In genomic region chr15:77212818-77213217, GRCm38 (mm10) we compare ENCODE assay signal across 14 mouse cellular contexts.
DNase-seq lines count a peak whose midpoint lies in the region; ATAC-seq and TF ChIP-seq lines count a peak whose summit lies in the region.
"Had no signal": no experiment of that assay in that cellular context is flagged by ENCODE, and none has a peak within 500 bp of the region (broad histone marks: within the 10 kb centered on the region; RNA-seq: fewer than 3 reads in every experiment).

No protein-coding gene starts in this region.

- 0 out of 2 replicates have a peak overlapping the region, but pooled peaks have one; percentile 14 for H3K27ac ChIP-seq in intestine, embryonic 14.5 days (ENCODE audit: low read depth)
- no peak overlapping the region for H3K27ac ChIP-seq in intestine, embryonic 15.5 days
- H3K27ac ChIP-seq in embryonic facial prominence, embryonic 12.5 days = 0 out of 2 replicates have a peak overlapping the region, but pooled peaks have one; percentile 89
- peak overlapping the region; percentile 89 for H3K27ac ChIP-seq in heart, embryonic 11.5 days (ENCODE audit: low read depth, low read length)
- H3K27ac ChIP-seq in limb, embryonic 13.5 days = peak overlapping the region; percentile 34
- no peak overlapping the region for H3K27ac ChIP-seq in intestine, postnatal 0 days (ENCODE audit: low read depth, low read length)
- H3K27ac ChIP-seq: hindbrain, embryonic 15.5 days; left cerebral cortex, adult 2 months; liver, embryonic 14.5 days had no signal

- no peak for DNase-seq in intestine, embryonic 14.5 days (ENCODE audit: low spot score)
- DNase-seq in MN1 (ENCODE audit: low spot score) = no peak
- no peak for DNase-seq in urinary bladder, postnatal 14 days (ENCODE audit: low spot score)
- DNase-seq: adrenal gland, postnatal 10 days; forebrain, postnatal 0 days; kidney, postnatal 36 days had no signal

- no peak for ATAC-seq in intestine, embryonic 14.5 days (replicated peaks; ENCODE audit: low FRiP score, low TSS enrichment, low read depth)
- ATAC-seq in intestine, embryonic 15.5 days = no peak
- no peak for ATAC-seq in embryonic facial prominence, embryonic 12.5 days (ENCODE audit: insufficient number of reproducible peaks, insufficient read depth, low FRiP score, low TSS enrichment)
- ATAC-seq in heart, embryonic 11.5 days (replicated peaks; ENCODE audit: insufficient number of reproducible peaks, low FRiP score, low TSS enrichment) = no peak
- no peak for ATAC-seq in limb, embryonic 13.5 days (ENCODE audit: low FRiP score, low read depth)
- ATAC-seq in intestine, postnatal 0 days = no peak
- ATAC-seq: forebrain, postnatal 0 days had no signal

- H3K9ac ChIP-seq in intestine, embryonic 14.5 days (ENCODE audit: low read length) = no peak overlapping the region
- H3K9ac ChIP-seq in intestine, embryonic 15.5 days = no peak overlapping the region
- H3K9ac ChIP-seq in embryonic facial prominence, embryonic 12.5 days = no peak overlapping the region
- H3K9ac ChIP-seq in heart, embryonic 11.5 days (ENCODE audit: low read depth, low read length) = peak overlapping the region; percentile 54; the same call in 1 of the 2 replicates
- no peak overlapping the region for H3K9ac ChIP-seq in limb, embryonic 13.5 days
- H3K9ac ChIP-seq in intestine, postnatal 0 days (ENCODE audit: low read depth, low read length) = no peak overlapping the region
- H3K9ac ChIP-seq: forebrain, postnatal 0 days; hindbrain, embryonic 15.5 days; liver, embryonic 14.5 days had no signal

- H3K9me3 ChIP-seq in intestine, embryonic 14.5 days (ENCODE audit: control insufficient read depth, low read length) = no peaks in the 10 kb centered on the region
- H3K9me3 ChIP-seq in intestine, embryonic 15.5 days = no peaks in the 10 kb centered on the region
- H3K9me3 ChIP-seq in embryonic facial prominence, embryonic 12.5 days = no peaks in the 10 kb centered on the region
- H3K9me3 ChIP-seq in heart, embryonic 11.5 days (replicated peaks; ENCODE audit: control insufficient read depth, low read length) = no peaks in the 10 kb centered on the region
- H3K9me3 ChIP-seq in limb, embryonic 13.5 days = no peaks in the 10 kb centered on the region
- no peaks in the 10 kb centered on the region for H3K9me3 ChIP-seq in intestine, postnatal 0 days (ENCODE audit: control insufficient read depth)
- H3K9me3 ChIP-seq: hindbrain, embryonic 15.5 days had no signal

- 0 out of 2 replicates have a peak, but pooled peaks cover 3% of the 10 kb centered on the region for H3K36me3 ChIP-seq in intestine, embryonic 14.5 days (ENCODE audit: control insufficient read depth, insufficient read depth, low read length)
- H3K36me3 ChIP-seq in intestine, embryonic 15.5 days = no peaks in the 10 kb centered on the region
- no peaks in the 10 kb centered on the region for H3K36me3 ChIP-seq in embryonic facial prominence, embryonic 12.5 days
- H3K36me3 ChIP-seq in heart, embryonic 11.5 days (ENCODE audit: control insufficient read depth, insufficient read depth, low read length) = no peaks in the 10 kb centered on the region
- no peaks in the 10 kb centered on the region for H3K36me3 ChIP-seq in limb, embryonic 13.5 days
- H3K36me3 ChIP-seq in intestine, postnatal 0 days (ENCODE audit: control insufficient read depth, insufficient read depth) = no peaks in the 10 kb centered on the region
- H3K36me3 ChIP-seq: hindbrain, embryonic 15.5 days had no signal

- peaks cover 48% of the 10 kb centered on the region for H3K4me1 ChIP-seq in intestine, embryonic 14.5 days (replicated peaks; ENCODE audit: control insufficient read depth, insufficient read depth, low read length)
- peaks cover 29% of the 10 kb centered on the region for H3K4me1 ChIP-seq in intestine, embryonic 15.5 days (replicated peaks)
- H3K4me1 ChIP-seq in embryonic facial prominence, embryonic 12.5 days = peaks cover 55% of the 10 kb centered on the region
- peaks cover 74% of the 10 kb centered on the region for H3K4me1 ChIP-seq in heart, embryonic 11.5 days (ENCODE audit: control insufficient read depth, insufficient read depth, low read length)
- H3K4me1 ChIP-seq in limb, embryonic 13.5 days = peaks cover 66% of the 10 kb centered on the region
- H3K4me1 ChIP-seq in intestine, postnatal 0 days (replicated peaks; ENCODE audit: control insufficient read depth, insufficient read depth, low read length) = no peaks in the 10 kb centered on the region

- H3K27me3 ChIP-seq in intestine, embryonic 14.5 days (replicated peaks; ENCODE audit: control insufficient read depth, insufficient read depth, low read length) = no peaks in the 10 kb centered on the region
- no peaks in the 10 kb centered on the region for H3K27me3 ChIP-seq in intestine, embryonic 15.5 days (replicated peaks)
- H3K27me3 ChIP-seq in embryonic facial prominence, embryonic 12.5 days = no peaks in the 10 kb centered on the region
- H3K27me3 ChIP-seq in heart, embryonic 11.5 days (ENCODE audit: control insufficient read depth, insufficient read depth, low read length) = no peaks in the 10 kb centered on the region
- no peaks in the 10 kb centered on the region for H3K27me3 ChIP-seq in limb, embryonic 13.5 days
- H3K27me3 ChIP-seq in intestine, postnatal 0 days (replicated peaks; ENCODE audit: control insufficient read depth, insufficient read depth, low read length) = no peaks in the 10 kb centered on the region
- H3K27me3 ChIP-seq: hindbrain, embryonic 15.5 days had no signal

- H3K4me3 ChIP-seq in intestine, embryonic 14.5 days (ENCODE audit: low read depth, low read length) = no peak overlapping the region
- H3K4me3 ChIP-seq in intestine, embryonic 15.5 days (replicated peaks) = no peak overlapping the region
- H3K4me3 ChIP-seq in embryonic facial prominence, embryonic 12.5 days = no peak overlapping the region
- no peak overlapping the region for H3K4me3 ChIP-seq in heart, embryonic 11.5 days (ENCODE audit: low read depth, low read length)
- H3K4me3 ChIP-seq in limb, embryonic 13.5 days = no peak overlapping the region
- H3K4me3 ChIP-seq in intestine, postnatal 0 days (ENCODE audit: low read depth, low read length) = no peak overlapping the region
- H3K4me3 ChIP-seq: hindbrain, embryonic 15.5 days; left cerebral cortex, adult 2 months had no signal

- no peak for TF ChIP-seq CTCF in intestine, postnatal 0 days (IDR thresholded peaks at IDR 0.05; ENCODE audit: low read depth)

- WGBS in intestine, embryonic 14.5 days = 41% methylated on average over 7 of the region's 7 CpGs
- 46% methylated on average over 7 of the region's 7 CpGs for WGBS in intestine, embryonic 15.5 days
- 37% methylated on average over 7 of the region's 7 CpGs for WGBS in embryonic facial prominence, embryonic 12.5 days
- WGBS in heart, embryonic 11.5 days (ENCODE audit: insufficient replicate concordance) = 10% methylated on average over 7 of the region's 7 CpGs
- 50% methylated on average over 7 of the region's 7 CpGs for WGBS in limb, embryonic 13.5 days
- 65% methylated on average over 7 of the region's 7 CpGs for WGBS in intestine, postnatal 0 days

- no peak overlapping the region for H3K4me2 ChIP-seq in intestine, embryonic 14.5 days (ENCODE audit: low read length)
- no peak overlapping the region for H3K4me2 ChIP-seq in intestine, embryonic 15.5 days (replicated peaks)
- H3K4me2 ChIP-seq in embryonic facial prominence, embryonic 12.5 days (replicated peaks) = no peak overlapping the region
- H3K4me2 ChIP-seq in heart, embryonic 11.5 days = peak overlapping the region; percentile 52
- H3K4me2 ChIP-seq in limb, embryonic 13.5 days (replicated peaks) = no peak overlapping the region
- H3K4me2 ChIP-seq in intestine, postnatal 0 days (replicated peaks; ENCODE audit: low read depth) = no peak overlapping the region
- H3K4me2 ChIP-seq: hindbrain, embryonic 15.5 days had no signal

Comparison
In these comparisons a context has a peak if more than half of its experiments do, and no peak if none do; other contexts are left out.
1. H3K27ac ChIP-seq: peak in intestine, embryonic 14.5 days (single experiment), embryonic facial prominence, embryonic 12.5 days (single experiment), heart, embryonic 11.5 days (single experiment) and limb, embryonic 13.5 days (single experiment); none in intestine, embryonic 15.5 days (single experiment) and intestine, postnatal 0 days (single experiment).